Mouse (Mus musculus): ENCODE data around the gene Pde11a.

DNA sequence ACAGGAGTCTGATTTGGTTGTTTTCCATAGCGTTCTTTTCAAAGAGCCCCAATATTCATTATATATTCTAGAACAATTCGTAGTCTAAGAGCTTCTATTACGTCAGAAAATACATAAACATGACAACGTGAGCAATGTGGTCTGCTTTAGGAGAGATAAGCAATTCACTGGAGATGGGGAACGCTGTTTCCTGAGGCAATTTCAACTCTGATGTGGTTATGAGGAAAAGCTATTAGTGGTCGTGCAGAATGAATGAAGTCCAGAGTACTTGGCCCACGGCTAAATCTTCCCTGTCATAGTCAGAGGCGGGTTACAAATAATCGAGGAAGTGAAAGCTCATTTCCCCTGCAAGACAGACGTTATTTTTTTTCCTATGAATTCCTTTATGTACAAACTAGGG is 75.9 kb downstream of the Pde11a start:
- TF ChIP-seq CTCF (IDR thresholded peaks at IDR 0.05; ENCODE audit: control insufficient read depth, insufficient read depth, low read length) (no peak), POLR2A (IDR thresholded peaks at IDR 0.05; ENCODE audit: borderline replicate concordance, control insufficient read depth, low read depth, low read length) (no peak)

All from bone marrow, adult 2 months (tissue).